Mouse (Mus musculus) midbrain, embryonic 14.5 days (tissue): ENCODE data around the gene Siah2. TPM values are rescaled to one million over a fixed set of nuclear protein-coding genes. Genes with fewer than 3 reads are reported as not detected.

Experiments
- ATAC-seq: fragments of 200-750 bp; cut with Nextera tagmentation; 2 replicates; pipeline ENCODE4 v1.8.0; 2017; ENCODE audit warnings: moderate number of reproducible peaks, moderate library complexity; ENCODE audit not compliant: low FRiP score, low TSS enrichment
- DNase-seq: peaks from one replicate; pipeline ENCODE4 v3.0.0-alpha.2; 2015
- H3K27ac ChIP-seq: fragments of 300-500 bp; sonication (generic); replicated peaks from 2 replicates; pipeline ENCODE4 v1.5.1; 2014; ENCODE audit warnings: mild to moderate bottlenecking, low read depth, low read length, moderate library complexity
- H3K27me3 ChIP-seq: fragments of 300-500 bp; sonication (generic); 2 replicates; pipeline ENCODE4 v1.6.1; 2014; ENCODE audit warnings: low read length, control low read depth, mixed read lengths; ENCODE audit not compliant: control insufficient read depth, insufficient read depth
- H3K36me3 ChIP-seq: fragments of 300-500 bp; sonication (generic); 2 replicates; pipeline ENCODE4 v1.6.1; 2014; ENCODE audit warnings: low read length, control low read depth; ENCODE audit not compliant: control insufficient read depth, insufficient read depth
- H3K4me1 ChIP-seq: fragments of 300-500 bp; sonication (generic); 2 replicates; pipeline ENCODE4 v1.6.1; 2014; ENCODE audit warnings: mild to moderate bottlenecking, antibody characterized with exemption, low read length, control low read depth; ENCODE audit not compliant: control insufficient read depth, insufficient read depth
- H3K4me2 ChIP-seq: fragments of 300-500 bp; sonication (generic); 2 replicates; pipeline ENCODE4 v1.6.1; 2014; ENCODE audit warnings: mild to moderate bottlenecking, low read length, moderate library complexity
- H3K4me3 ChIP-seq: fragments of 300-500 bp; sonication (generic); replicated peaks from 2 replicates; pipeline ENCODE4 v1.5.1; 2014; ENCODE audit warnings: low read depth, low read length
- H3K9ac ChIP-seq: fragments of 300-500 bp; sonication (generic); replicated peaks from 2 replicates; pipeline ENCODE4 v1.6.1; 2014; ENCODE audit warnings: mild to moderate bottlenecking, low read length, moderate library complexity
- H3K9me3 ChIP-seq: fragments of 300-500 bp; sonication (generic); 2 replicates; pipeline ENCODE4 v1.6.1; 2016; ENCODE audit warnings: low read length, control low read depth, mixed read lengths; ENCODE audit not compliant: control insufficient read depth
- WGBS: fragments of 180-500 bp; shearing (Covaris S2); extraction: QIAGEN DNeasy Blood & Tissue Kit; methylation state at CpG from one replicate; pipeline ENCODE4 v1.1.7; 2014; 5-methylcytosine and 5-hydroxymethylcytosine counted together
- polyA plus RNA-seq: library from polyadenylated mRNA; unstranded; fragments of >200 nt; fragmentation: Nextera tagmentation; extraction: Ambion mirVana; gene quantifications from 2 replicates; pipeline ENCODE4 v1.2.1, GENCODE M21; 2014

Siah2 gene
- polyA plus RNA-seq, 1 experiment from 2014 or later, result 9.9 TPM

DNA sequence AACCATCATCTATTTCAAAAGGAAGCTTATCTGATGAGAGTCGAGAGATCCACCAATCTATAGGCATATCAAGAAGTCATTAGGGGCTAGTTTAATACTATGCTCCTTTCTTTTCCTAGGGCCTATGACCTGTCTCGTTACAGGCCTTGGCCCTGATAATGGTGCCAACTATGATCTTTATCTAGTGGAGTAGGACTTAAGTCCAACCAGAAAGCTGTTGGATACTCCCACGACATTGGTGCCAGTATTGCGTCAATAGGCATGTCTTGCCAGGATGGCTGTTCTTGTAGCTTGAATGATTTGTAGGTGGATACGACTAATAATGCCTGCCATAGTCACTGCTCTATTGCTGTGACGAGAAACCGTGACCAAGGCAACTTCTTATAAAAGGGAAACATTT, 28.2 kb downstream of the Siah2 start:
- no peaks in the 10 kb centered on the region for H3K4me1 ChIP-seq
- no peak overlapping the region for H3K9ac ChIP-seq
- 84% methylated on average over 7 of the region's 7 CpGs for WGBS
- no peak for ATAC-seq
- no peak overlapping the region for H3K4me3 ChIP-seq
- H3K27me3 ChIP-seq, result no peaks in the 10 kb centered on the region
- H3K4me2 ChIP-seq, result no peak overlapping the region
- DNase-seq, result no peak
- 0 out of 2 replicates have a peak, but pooled peaks cover 5% of the 10 kb centered on the region for H3K9me3 ChIP-seq
- H3K27ac ChIP-seq, result no peak overlapping the region
- no peaks in the 10 kb centered on the region for H3K36me3 ChIP-seq

DNA sequence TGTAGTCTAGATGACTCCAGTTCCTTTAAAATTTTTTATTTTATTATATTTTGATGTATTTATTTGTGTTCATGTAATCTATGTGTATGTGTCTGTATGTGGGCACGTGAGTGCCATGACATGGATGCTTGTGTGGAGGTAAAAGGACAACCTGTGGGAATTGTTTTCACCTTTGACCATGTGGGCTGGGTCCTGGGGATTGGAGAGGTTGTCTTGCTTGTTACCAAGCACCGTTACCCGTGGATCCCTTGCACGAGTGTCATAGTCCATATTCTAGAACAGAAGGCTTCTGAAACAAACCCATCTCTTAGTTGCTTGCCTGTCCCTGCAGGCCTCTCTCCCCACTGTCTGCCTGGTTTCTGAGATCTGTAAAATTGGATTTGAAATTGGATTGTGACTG, 31.6 kb downstream of the Siah2 start:
- Histone ChIP-seq H3K9me3 (no peaks in the 10 kb centered on the region), H3K4me3 (no peak overlapping the region), H3K4me1 (no peaks in the 10 kb centered on the region), H3K36me3 (no peaks in the 10 kb centered on the region), H3K27me3 (no peaks in the 10 kb centered on the region), H3K27ac (no peak overlapping the region), H3K4me2 (no peak overlapping the region), H3K9ac (no peak overlapping the region)
- ATAC-seq (no peak), DNase-seq (no peak)
- 87% methylated on average over 4 of the region's 4 CpGs for WGBS

DNA sequence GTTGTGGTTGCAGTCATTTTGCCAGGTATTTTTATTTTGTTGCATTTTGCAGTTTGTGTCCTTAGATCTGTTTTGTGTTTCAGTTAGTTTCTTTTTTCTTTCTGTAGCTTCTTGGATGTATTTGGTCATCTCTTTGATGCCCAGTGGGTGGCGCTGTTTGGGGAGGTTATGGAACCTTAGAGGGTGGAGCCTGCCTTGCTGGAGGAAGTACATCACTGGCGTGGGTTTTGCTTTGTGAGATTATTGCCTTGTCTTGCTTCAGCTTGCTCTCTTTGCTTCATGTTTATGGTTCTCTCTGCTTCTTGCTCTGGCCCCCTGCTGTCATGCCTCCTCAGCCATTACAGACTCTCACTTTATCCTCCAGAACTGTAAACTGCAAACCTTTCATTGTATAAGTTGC, 34.8 kb downstream of the Siah2 start:
- Histone ChIP-seq H3K9me3 (no peaks in the 10 kb centered on the region), H3K9ac (no peak overlapping the region), H3K27me3 (no peaks in the 10 kb centered on the region), H3K4me2 (no peak overlapping the region), H3K36me3 (no peaks in the 10 kb centered on the region), H3K4me3 (no peak overlapping the region), H3K4me1 (no peaks in the 10 kb centered on the region), H3K27ac (no peak overlapping the region)
- ATAC-seq, result no peak
- DNase-seq, result peak; percentile 31
- 31% methylated on average over 2 of the region's 2 CpGs for WGBS

DNA sequence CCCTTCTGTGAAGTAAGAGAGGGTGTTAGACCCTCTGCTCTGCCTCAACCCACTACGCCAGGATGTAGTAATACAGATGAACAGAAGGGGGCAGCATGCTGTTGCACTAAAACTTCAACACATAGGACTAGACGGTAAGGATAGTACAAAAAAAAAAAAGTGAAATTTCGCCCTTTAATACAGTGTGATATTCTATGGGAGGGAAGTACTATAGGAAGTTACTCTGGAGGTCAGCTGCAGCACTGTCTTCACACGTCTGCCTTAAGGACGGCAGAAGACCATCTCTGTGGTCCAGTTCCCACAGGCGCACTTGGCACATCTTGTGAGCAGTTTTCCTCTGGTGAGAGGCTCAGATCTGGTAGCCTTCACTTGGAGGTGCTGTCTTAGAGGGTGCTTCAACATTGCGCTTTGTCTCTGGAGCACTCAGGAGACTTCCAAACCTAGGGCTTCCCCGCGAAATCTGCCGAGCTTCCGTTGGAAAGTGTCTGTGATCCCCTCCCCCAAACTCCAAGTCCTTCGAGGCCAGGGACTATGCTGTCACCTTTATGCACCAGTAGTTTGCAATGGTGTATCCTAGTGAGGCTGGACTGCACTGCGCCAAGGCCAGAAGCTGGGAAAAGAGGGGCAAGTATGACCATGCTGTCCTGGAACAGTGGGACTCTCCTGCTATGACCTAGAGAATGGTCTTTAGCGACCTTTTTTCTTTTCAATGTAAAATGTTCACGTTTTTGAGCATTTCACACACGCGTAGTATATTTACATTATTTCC, 36.7 kb downstream of the Siah2 start:
- ATAC-seq (peak; percentile 75), DNase-seq (peak; percentile 88)
- no peak overlapping the region for H3K4me3 ChIP-seq
- no peaks in the 10 kb centered on the region for H3K36me3 ChIP-seq
- H3K9me3 ChIP-seq, result no peaks in the 10 kb centered on the region
- 50% methylated on average over 17 of the region's 17 CpGs for WGBS
- no peak overlapping the region for H3K27ac ChIP-seq
- H3K9ac ChIP-seq, result no peak overlapping the region
- H3K27me3 ChIP-seq, result no peaks in the 10 kb centered on the region
- no peaks in the 10 kb centered on the region for H3K4me1 ChIP-seq
- no peak overlapping the region for H3K4me2 ChIP-seq

- Histone ChIP-seq H3K36me3 (no peaks in the 10 kb centered on the region), H3K4me1 (no peaks in the 10 kb centered on the region), H3K27ac (no peak overlapping the region), H3K9ac (no peak overlapping the region), H3K9me3 (no peaks in the 10 kb centered on the region), H3K27me3 (no peaks in the 10 kb centered on the region), H3K4me2 (no peak overlapping the region), H3K4me3 (no peak overlapping the region)
- ATAC-seq (no peak), DNase-seq (peak; percentile 49)
- 71% methylated on average over 5 of the region's 5 CpGs for WGBS
Observed at GRCm38 (mm10) chr3:58653907-58654306, 38.3 kb downstream of the Siah2 start.

DNA sequence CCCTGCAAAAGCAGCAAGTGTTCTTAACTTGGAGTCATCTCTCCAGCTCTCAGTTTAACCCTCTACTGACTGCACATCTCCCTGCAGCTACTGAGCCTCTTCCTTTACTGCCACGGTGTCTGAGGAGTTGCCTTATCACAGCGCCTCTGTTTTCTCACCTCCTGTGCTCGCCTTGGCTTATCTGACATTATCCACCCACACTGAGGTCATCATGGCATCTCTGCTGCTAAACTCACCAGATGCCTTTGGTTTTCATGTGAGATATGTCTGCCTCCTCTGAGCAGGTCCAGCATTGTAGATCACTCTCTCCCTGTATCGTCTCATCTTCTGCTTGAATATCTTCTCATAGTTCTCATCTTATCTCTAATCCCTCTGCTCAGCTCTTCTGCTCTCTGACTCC, 41.9 kb downstream of the Siah2 start:
- DNase-seq (no peak), ATAC-seq (no peak)
- Histone ChIP-seq H3K9ac (no peak overlapping the region), H3K27ac (no peak overlapping the region), H3K36me3 (no peaks in the 10 kb centered on the region), H3K27me3 (no peaks in the 10 kb centered on the region), H3K9me3 (no peaks in the 10 kb centered on the region), H3K4me2 (no peak overlapping the region), H3K4me3 (no peak overlapping the region), H3K4me1 (no peaks in the 10 kb centered on the region)
- 86% methylated on average over 4 of the region's 4 CpGs for WGBS

GRCm38 (mm10) chr3:58647179-58647578, 45.0 kb downstream of the Siah2 start:
- no peak overlapping the region for H3K4me3 ChIP-seq
- no peaks in the 10 kb centered on the region for H3K4me1 ChIP-seq
- no peaks in the 10 kb centered on the region for H3K36me3 ChIP-seq
- ATAC-seq (no peak), DNase-seq (no peak)
- H3K9ac ChIP-seq, result no peak overlapping the region
- H3K27ac ChIP-seq, result no peak overlapping the region
- H3K9me3 ChIP-seq, result no peaks in the 10 kb centered on the region
- 84% methylated on average over 2 of the region's 2 CpGs for WGBS
- no peaks in the 10 kb centered on the region for H3K27me3 ChIP-seq
- H3K4me2 ChIP-seq, result no peak overlapping the region

DNA sequence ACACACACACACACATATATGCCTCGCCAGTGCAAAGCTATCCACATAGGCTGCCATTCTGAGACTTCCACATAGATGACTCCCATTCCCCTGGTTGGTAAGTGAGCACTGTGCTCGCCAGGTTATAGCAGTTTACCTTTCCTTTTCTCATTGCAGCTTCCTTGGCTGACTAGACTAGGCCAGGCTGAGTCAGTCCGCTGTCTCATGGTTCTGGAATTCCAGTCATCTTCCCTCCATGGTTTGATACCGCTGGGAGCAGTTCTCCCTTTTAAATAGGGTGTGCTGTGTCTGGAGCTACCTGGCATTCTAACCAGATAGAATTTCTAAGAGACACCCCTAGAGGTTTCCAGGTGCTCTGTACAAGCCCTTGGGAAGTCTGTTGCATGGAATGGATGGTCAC, 46.0 kb downstream of the Siah2 start:
- 84% methylated on average over 4 of the region's 4 CpGs for WGBS
- no peaks in the 10 kb centered on the region for H3K36me3 ChIP-seq
- H3K4me2 ChIP-seq, result no peak overlapping the region
- no peak for DNase-seq
- no peaks in the 10 kb centered on the region for H3K4me1 ChIP-seq
- no peaks in the 10 kb centered on the region for H3K27me3 ChIP-seq
- no peak overlapping the region for H3K27ac ChIP-seq
- no peak overlapping the region for H3K4me3 ChIP-seq
- no peaks in the 10 kb centered on the region for H3K9me3 ChIP-seq
- no peak overlapping the region for H3K9ac ChIP-seq
- ATAC-seq, result no peak
